Comparison of ENCODE assay signal across 10 mouse cellular contexts in genomic region chr7:139441761-139442211, GRCm38 (mm10). TPM values are rescaled to one million over a fixed set of nuclear protein-coding genes. Genes with fewer than 3 reads are reported as not detected.
DNase-seq lines count a peak whose midpoint lies in the region; ATAC-seq and TF ChIP-seq lines count a peak whose summit lies in the region.
"Had no signal": no experiment of that assay in that cellular context is flagged by ENCODE, and none has a peak within 500 bp of the region (broad histone marks: within the 10 kb centered on the region; RNA-seq: fewer than 3 reads in every experiment).

No protein-coding gene starts in this region.

- DNase-seq in left cerebral cortex, postnatal 4 days = peak; percentile 45
- no peak for DNase-seq in left cerebral cortex, adult 18-20 months (ENCODE audit: low spot score in 2 of 2)
- DNase-seq in cerebellum, adult 9-10 months = peak; percentile 59
- DNase-seq in heart, postnatal 0 days (ENCODE audit: low spot score) = no peak
- peak; percentile 37 for DNase-seq in lung, postnatal 0 days (ENCODE audit: low spot score)
- no peak for DNase-seq in c-Kit-positive CD71-positive TER-119-positive erythroid progenitor cells, embryonic 14.5 days (ENCODE audit: low spot score)
- DNase-seq in spleen, postnatal 10 days (ENCODE audit: low spot score in 2 of 2) = no peak
- no peak for DNase-seq in layer of hippocampus, adult 11-12 months (ENCODE audit: low spot score)

- H3K9ac ChIP-seq in heart, postnatal 0 days (replicated peaks; ENCODE audit: low read depth, low read length) = no peak overlapping the region
- H3K9ac ChIP-seq in lung, postnatal 0 days (replicated peaks; ENCODE audit: low read depth) = no peak overlapping the region
- H3K9ac ChIP-seq: neural tube, embryonic 13.5 days had no signal

- peak overlapping the region; percentile 41 for H3K27ac ChIP-seq in heart, postnatal 0 days (ENCODE audit: low read depth)
- H3K27ac ChIP-seq in lung, postnatal 0 days (ENCODE audit: low read length) = peak overlapping the region; percentile 75
- H3K27ac ChIP-seq: neural tube, embryonic 13.5 days had no signal

- TF ChIP-seq EP300 in heart, postnatal 0 days (IDR thresholded peaks at IDR 0.05; ENCODE audit: low read depth) = no peak
- no peak for TF ChIP-seq EP300 in lung, postnatal 0 days (IDR thresholded peaks at IDR 0.05)

- no peaks in the 10 kb centered on the region for H3K27me3 ChIP-seq in heart, postnatal 0 days (ENCODE audit: control insufficient read depth, insufficient read depth, low read length)
- H3K27me3 ChIP-seq in lung, postnatal 0 days (replicated peaks; ENCODE audit: insufficient read depth, low read length) = no peaks in the 10 kb centered on the region
- H3K27me3 ChIP-seq: neural tube, embryonic 13.5 days had no signal

- WGBS in heart, postnatal 0 days = 42% methylated on average over 10 of the region's 10 CpGs
- WGBS in lung, postnatal 0 days = 35% methylated on average over 10 of the region's 10 CpGs

- H3K9me3 ChIP-seq in heart, postnatal 0 days (replicated peaks; ENCODE audit: control insufficient read depth, low read length) = no peaks in the 10 kb centered on the region
- no peaks in the 10 kb centered on the region for H3K9me3 ChIP-seq in lung, postnatal 0 days (ENCODE audit: low read length)
- H3K9me3 ChIP-seq: neural tube, embryonic 13.5 days had no signal

- no peak overlapping the region for H3K4me2 ChIP-seq in heart, postnatal 0 days (ENCODE audit: low read depth, low read length)
- H3K4me2 ChIP-seq in lung, postnatal 0 days (replicated peaks; ENCODE audit: low read depth, low read length) = no peak overlapping the region
- H3K4me2 ChIP-seq: neural tube, embryonic 13.5 days had no signal

- peak; percentile 48 for ATAC-seq in heart, postnatal 0 days (ENCODE audit: insufficient read depth, low read depth)
- ATAC-seq in lung, postnatal 0 days = peak; percentile 53

- peaks cover 63% of the 10 kb centered on the region for H3K4me1 ChIP-seq in heart, postnatal 0 days (ENCODE audit: control insufficient read depth, insufficient read depth)
- peaks cover 50% of the 10 kb centered on the region for H3K4me1 ChIP-seq in lung, postnatal 0 days (ENCODE audit: insufficient read depth, low read depth, low read length)

- peak; percentile 10; the same call in 1 of the 2 replicates for TF ChIP-seq CTCF in heart, postnatal 0 days (IDR thresholded peaks at IDR 0.05; ENCODE audit: low read depth)
- TF ChIP-seq CTCF in lung, postnatal 0 days (IDR thresholded peaks at IDR 0.05) = peak; percentile 45; the same call in 1 of the 2 replicates

- intact Hi-C loops in left cerebral cortex, postnatal 4 days (cut with DNase I) = no loop called here

- H3K36me3 ChIP-seq in heart, postnatal 0 days (replicated peaks; ENCODE audit: control insufficient read depth, insufficient read depth, low read length) = no peaks in the 10 kb centered on the region
- H3K36me3 ChIP-seq in lung, postnatal 0 days (ENCODE audit: insufficient read depth, low read length) = no peaks in the 10 kb centered on the region
- H3K36me3 ChIP-seq: G1E; neural tube, embryonic 13.5 days had no signal

- H3K4me3 ChIP-seq in heart, postnatal 0 days (ENCODE audit: low read depth, low read length) = no peak overlapping the region
- no peak overlapping the region for H3K4me3 ChIP-seq in lung, postnatal 0 days (ENCODE audit: low read depth, low read length)
- H3K4me3 ChIP-seq: neural tube, embryonic 13.5 days had no signal

RNA-seq across cellular contexts. Expression of gene Inpp5a, which starts 52.9 kb away (rescaled TPM):
- 10 to 100 TPM; 28.6 to 29.6 TPM for total RNA-seq in left cerebral cortex, postnatal 4 days (2021)
- 10 to 100 TPM; 60.0 to 61.8 TPM for total RNA-seq in left cerebral cortex, adult 18-20 months (2021)
- total RNA-seq in heart, postnatal 0 days (2014; rRNA removed; ENCODE audit: low replicate concordance) = 43.4 and 44.1 TPM in 2 replicates
- polyA plus RNA-seq in heart, postnatal 0 days (2015; fragmentation: Nextera tagmentation; extraction: Ambion mirVana) = 57.9 and 65.2 TPM in 2 replicates
- 41.3 and 44.8 TPM in 2 replicates for polyA plus RNA-seq in lung, postnatal 0 days (2015; fragmentation: Nextera tagmentation; extraction: Ambion mirVana)

Comparison
In these comparisons a context has a peak if more than half of its experiments do, and no peak if none do; other contexts are left out.
1. DNase-seq: peak in left cerebral cortex, postnatal 4 days (single experiment), cerebellum, adult 9-10 months (single experiment) and lung, postnatal 0 days (single experiment); none in left cerebral cortex, adult 18-20 months (0 of 2), heart, postnatal 0 days (single experiment), c-Kit-positive CD71-positive TER-119-positive erythroid progenitor cells, embryonic 14.5 days (single experiment), spleen, postnatal 10 days (0 of 2) and layer of hippocampus, adult 11-12 months (single experiment).